Mouse (Mus musculus) thymus, postnatal 0 days (tissue): ENCODE results near the gene Scn2a. TPM values are rescaled to one million over a fixed set of nuclear protein-coding genes. Genes with fewer than 3 reads are reported as not detected.

Experiments
- DNase-seq: peaks from one replicate; pipeline ENCODE4 v3.0.0-alpha.2; 2015; ENCODE audit warnings: low spot score
- polyA plus RNA-seq: library from polyadenylated mRNA; unstranded; fragments of >200 nt; fragmentation: Nextera tagmentation; extraction: Ambion mirVana; gene quantifications from 2 replicates; pipeline ENCODE4 v1.2.1, GENCODE M21; 2015

Scn2a gene
- polyA plus RNA-seq: 0.19 and 0.35 TPM in 2 replicates

- DNase-seq: peak; percentile 3
Measured at GRCm38 (mm10) chr2:65620556-65621166, at the start of gene Scn2a. Gene Scn2a (plus strand): TSS chr2:65620771.

- no peak for DNase-seq
Measured at GRCm38 (mm10) chr2:65587679-65588078, 32.9 kb upstream of the Scn2a start.

- DNase-seq: no peak
Measured at GRCm38 (mm10) chr2:65607813-65608212, 12.8 kb upstream of the Scn2a start.

GRCm38 (mm10) chr2:65611887-65612286 is 8.7 kb upstream of the Scn2a start:
- DNase-seq: no peak

GRCm38 (mm10) chr2:65619781-65620180 is 790 bp upstream of the Scn2a start:
- DNase-seq: peak; percentile 13

- DNase-seq: no peak
Measured at GRCm38 (mm10) chr2:65621254-65621653, 683 bp downstream of the Scn2a start.

- DNase-seq: no peak
Measured at GRCm38 (mm10) chr2:65621838-65622237, 1.3 kb downstream of the Scn2a start.

- no peak for DNase-seq
Measured at GRCm38 (mm10) chr2:65652636-65653035, 32.1 kb downstream of the Scn2a start.

- DNase-seq: no peak
Measured at GRCm38 (mm10) chr2:65657031-65657430, 36.5 kb downstream of the Scn2a start.

GRCm38 (mm10) chr2:65658430-65658829 is 37.9 kb downstream of the Scn2a start:
- no peak for DNase-seq

- no peak for DNase-seq
Measured at GRCm38 (mm10) chr2:65663892-65664291, 43.3 kb downstream of the Scn2a start.

- DNase-seq: no peak
Measured at GRCm38 (mm10) chr2:65664481-65664880, 43.9 kb downstream of the Scn2a start.

GRCm38 (mm10) chr2:65665180-65665579 is 44.6 kb downstream of the Scn2a start:
- no peak for DNase-seq

- no peak for DNase-seq
Measured at GRCm38 (mm10) chr2:65667590-65668436, 47.2 kb downstream of the Scn2a start.

- peak; percentile 69 for DNase-seq
Measured at GRCm38 (mm10) chr2:65668437-65669135, 48.0 kb downstream of the Scn2a start.

GRCm38 (mm10) chr2:65669561-65669960 is 49.0 kb downstream of the Scn2a start:
- DNase-seq: peak; percentile 5

- no peak for DNase-seq
Measured at GRCm38 (mm10) chr2:65670153-65670817, 49.7 kb downstream of the Scn2a start.

- DNase-seq: no peak
Measured at GRCm38 (mm10) chr2:65679621-65680020, 59.0 kb downstream of the Scn2a start.

- no peak for DNase-seq
Measured at GRCm38 (mm10) chr2:65685151-65685550, 64.6 kb downstream of the Scn2a start.

- no peak for DNase-seq
Measured at GRCm38 (mm10) chr2:65690456-65691184, 70.0 kb downstream of the Scn2a start.

GRCm38 (mm10) chr2:65694485-65694884 is 73.9 kb downstream of the Scn2a start:
- no peak for DNase-seq
